Mouse (Mus musculus) retina, postnatal 7 days (tissue): ENCODE data around the gene Wdr78.

Source experiments
- DNase-seq: peaks from one replicate; pipeline ENCODE4 v3.0.0-alpha.2; 2012; ENCODE audit warnings: low read depth, low spot score

Wdr78 gene

GRCm38 (mm10) chr4:103114184-103115111 is at the start of gene Wdr78, which contains the start of gene Mier1:
Gene Wdr78 (minus strand): TSS chr4:103114555.
Gene Mier1 (plus strand): TSS chr4:103114390.
- DNase-seq: peak; percentile 94

GRCm38 (mm10) chr4:103158781-103159180 is 44.4 kb upstream of the Wdr78 start:
- DNase-seq: no peak

- DNase-seq: no peak
These were observed 37.6 kb upstream of the Wdr78 start for GRCm38 (mm10) chr4:103151946-103152345.

- peak; percentile 54 for DNase-seq
These were observed 32.0 kb upstream of the Wdr78 start for GRCm38 (mm10) chr4:103146339-103146738.

- no peak for DNase-seq
These were observed 22.6 kb upstream of the Wdr78 start for GRCm38 (mm10) chr4:103136946-103137345.

GRCm38 (mm10) chr4:103126533-103126932 is 12.2 kb upstream of the Wdr78 start:
- DNase-seq: no peak

- no peak for DNase-seq
These were observed 9.3 kb upstream of the Wdr78 start for GRCm38 (mm10) chr4:103123606-103124005.

GRCm38 (mm10) chr4:103123086-103123485 is 8.7 kb upstream of the Wdr78 start:
- DNase-seq: no peak

- DNase-seq: no peak
These were observed 6.6 kb upstream of the Wdr78 start for GRCm38 (mm10) chr4:103120874-103121389.

- DNase-seq: no peak
These were observed 6.0 kb upstream of the Wdr78 start for GRCm38 (mm10) chr4:103120395-103120794.

- no peak for DNase-seq
These were observed 5.7 kb upstream of the Wdr78 start for GRCm38 (mm10) chr4:103120028-103120384.

GRCm38 (mm10) chr4:103119229-103120027 is 5.1 kb upstream of the Wdr78 start:
- DNase-seq: peak; percentile 58

- DNase-seq: no peak
These were observed 4.5 kb upstream of the Wdr78 start for GRCm38 (mm10) chr4:103118888-103119228.

- DNase-seq: peak; percentile 29
These were observed 953 bp downstream of the Wdr78 start for GRCm38 (mm10) chr4:103113402-103113801.

GRCm38 (mm10) chr4:103112651-103113050 is 1.7 kb downstream of the Wdr78 start:
- DNase-seq: no peak

- no peak for DNase-seq
These were observed 15.8 kb downstream of the Wdr78 start for GRCm38 (mm10) chr4:103098532-103098931.

GRCm38 (mm10) chr4:103095921-103096320 is 18.4 kb downstream of the Wdr78 start:
- DNase-seq: no peak

GRCm38 (mm10) chr4:103085237-103085636 is 29.1 kb downstream of the Wdr78 start:
- no peak for DNase-seq

- no peak for DNase-seq
These were observed 43.7 kb downstream of the Wdr78 start for GRCm38 (mm10) chr4:103070631-103071030.

- no peak for DNase-seq
These were observed 46.3 kb downstream of the Wdr78 start for GRCm38 (mm10) chr4:103067906-103068655.

- DNase-seq: no peak
These were observed 49.4 kb downstream of the Wdr78 start for GRCm38 (mm10) chr4:103064976-103065375.

GRCm38 (mm10) chr4:103064421-103064820 is 49.9 kb downstream of the Wdr78 start:
- no peak for DNase-seq
